Mouse (Mus musculus) mesoderm, embryonic 11.5 days (tissue): ENCODE measurements around the gene Dnph1.

Source experiments
- DNase-seq: peaks from one replicate; pipeline ENCODE4 v3.0.0-alpha.2; 2012; ENCODE audit warnings: low read depth, low spot score

Dnph1 gene

DNA sequence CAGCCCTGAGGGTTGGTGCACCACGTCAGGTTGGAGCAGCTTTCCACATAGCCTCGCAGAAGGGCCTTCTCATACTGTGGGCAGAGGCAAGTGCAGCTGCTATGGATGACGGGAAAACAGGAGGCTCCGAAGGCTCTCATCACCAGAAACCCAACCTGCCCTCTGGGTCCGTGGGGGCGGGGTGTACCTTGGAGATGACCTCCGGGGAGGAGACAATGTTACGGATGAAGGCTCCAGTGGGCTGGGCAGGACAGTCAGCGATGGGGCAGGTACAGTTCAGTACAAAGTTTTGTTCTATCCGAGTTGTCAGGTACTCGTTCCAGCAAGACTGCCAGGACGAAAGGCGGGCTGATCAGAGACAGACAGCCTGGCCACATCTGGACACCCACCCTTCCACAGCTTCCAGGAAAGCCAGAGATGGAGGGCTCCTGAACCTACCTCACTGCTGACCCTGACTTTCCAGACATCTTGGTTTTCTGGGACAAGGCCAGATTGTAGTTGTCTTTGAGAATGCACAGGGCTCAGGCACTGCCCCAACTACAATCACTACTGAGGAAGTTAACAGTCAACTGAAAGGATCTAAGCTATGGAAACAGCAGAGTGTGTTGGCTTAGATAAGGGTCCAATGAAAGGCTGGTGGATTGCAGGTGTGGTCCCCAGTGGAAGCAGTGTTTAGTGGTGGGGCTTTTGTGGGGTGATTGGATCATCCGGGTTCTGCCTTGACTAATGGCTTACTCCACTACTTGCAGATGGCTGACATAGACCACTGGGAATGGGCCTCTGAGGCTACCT is 7.5 kb downstream of the Dnph1 start:
- DNase-seq = no peak

- DNase-seq = no peak
These were observed 9.1 kb downstream of the Dnph1 start for GRCm38 (mm10) chr17:46505617-46506016.

- DNase-seq = peak; percentile 59
These were observed 14.7 kb downstream of the Dnph1 start for GRCm38 (mm10) chr17:46511059-46511710.

DNA sequence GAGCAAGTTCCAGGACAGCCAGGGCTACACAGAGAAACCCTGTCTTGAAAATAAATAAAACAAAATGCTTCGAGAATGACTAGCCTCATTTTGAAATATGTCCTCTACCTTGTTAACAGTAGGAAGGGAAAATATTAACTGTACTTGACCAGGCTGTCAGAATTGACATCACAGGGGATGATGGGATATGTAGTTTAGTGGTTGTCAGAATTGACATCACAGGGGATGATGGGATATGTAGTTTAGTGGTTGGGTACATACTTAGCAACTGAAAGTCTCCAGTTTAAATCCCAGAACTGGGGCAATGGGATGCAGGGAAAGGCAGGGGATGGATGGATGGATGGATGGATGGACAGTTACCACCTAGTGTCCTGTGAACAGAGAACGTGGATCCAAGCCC is 16.8 kb downstream of the Dnph1 start:
- DNase-seq = no peak

DNA sequence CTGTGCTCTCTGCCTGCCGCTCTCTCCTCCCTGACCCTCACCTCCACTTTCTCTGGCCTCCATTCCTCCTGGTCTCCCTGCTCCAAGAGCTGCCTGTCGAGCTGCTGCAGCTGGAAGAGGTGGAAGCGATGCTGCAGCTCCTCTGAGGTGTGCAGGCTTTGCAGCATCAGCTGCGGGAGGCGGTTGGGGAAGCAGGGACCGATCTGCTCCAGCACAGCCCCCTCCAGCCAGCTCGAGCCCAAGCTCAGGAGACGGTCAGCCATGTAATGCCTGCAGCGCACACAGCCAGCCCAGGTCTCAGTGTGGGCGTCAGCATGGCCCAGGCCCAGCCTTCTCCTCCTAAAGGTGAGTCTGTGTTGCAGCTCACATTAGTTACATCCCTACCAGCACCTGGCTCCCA is 23.5 kb downstream of the Dnph1 start:
- no peak for DNase-seq

GRCm38 (mm10) chr17:46520385-46520979 is 24.0 kb downstream of the Dnph1 start:
- no peak for DNase-seq

DNA sequence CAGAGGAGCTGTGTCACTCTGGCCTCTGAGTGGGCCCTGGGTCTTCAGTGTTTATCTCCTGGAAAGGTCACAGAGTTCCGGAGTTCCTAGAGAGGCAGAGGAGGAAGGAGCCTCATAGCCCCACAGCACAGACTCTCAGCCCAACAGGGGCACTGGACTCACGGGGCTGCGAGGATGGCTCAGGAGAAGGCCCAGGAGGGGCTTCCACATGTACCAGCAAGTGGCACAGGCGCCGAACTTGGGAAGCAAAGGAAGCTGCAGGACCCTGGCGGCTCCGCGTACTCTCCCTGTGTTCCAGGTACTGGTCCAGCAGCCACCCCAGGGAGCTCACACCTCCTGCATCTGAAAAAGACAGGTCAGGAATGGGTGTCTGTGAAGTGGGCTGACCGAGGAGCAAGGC is 24.7 kb downstream of the Dnph1 start:
- DNase-seq = no peak

DNA sequence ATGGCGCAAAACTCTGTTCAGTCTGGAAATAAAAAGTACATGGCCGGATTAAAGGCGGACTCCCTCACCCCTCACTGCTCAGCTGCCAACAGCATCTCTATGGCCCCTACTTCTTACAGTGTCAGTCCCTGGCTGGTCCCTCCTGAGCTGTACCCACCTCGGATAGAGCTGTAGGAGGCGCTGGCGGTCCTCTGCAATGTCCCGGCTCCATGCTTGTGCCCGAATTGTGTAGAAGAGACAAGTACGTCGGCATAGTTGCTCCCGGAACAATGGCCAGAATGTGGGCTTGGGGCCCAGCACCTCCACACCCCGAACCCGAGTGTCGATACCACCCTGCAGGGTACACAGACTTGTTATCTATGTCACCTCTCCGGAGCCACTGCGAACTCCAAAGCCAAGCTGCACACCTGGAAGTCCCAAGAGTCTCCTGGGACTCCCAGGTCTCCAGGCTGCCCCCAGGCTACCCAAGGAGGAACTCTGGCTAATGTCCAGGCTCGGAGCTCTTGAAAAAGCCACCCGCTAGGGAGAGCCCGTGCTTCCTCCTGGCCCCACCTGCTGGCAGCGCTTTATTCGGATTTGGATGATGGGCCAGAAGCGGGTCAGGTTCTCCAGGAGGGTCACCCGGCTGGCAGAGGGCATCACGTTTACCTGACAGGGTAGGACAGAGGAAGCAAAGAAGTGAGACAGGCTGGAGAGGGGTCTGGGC is 25.6 kb downstream of the Dnph1 start:
- no peak for DNase-seq

- DNase-seq = no peak
These were observed 28.6 kb downstream of the Dnph1 start for GRCm38 (mm10) chr17:46525065-46525464.

DNA sequence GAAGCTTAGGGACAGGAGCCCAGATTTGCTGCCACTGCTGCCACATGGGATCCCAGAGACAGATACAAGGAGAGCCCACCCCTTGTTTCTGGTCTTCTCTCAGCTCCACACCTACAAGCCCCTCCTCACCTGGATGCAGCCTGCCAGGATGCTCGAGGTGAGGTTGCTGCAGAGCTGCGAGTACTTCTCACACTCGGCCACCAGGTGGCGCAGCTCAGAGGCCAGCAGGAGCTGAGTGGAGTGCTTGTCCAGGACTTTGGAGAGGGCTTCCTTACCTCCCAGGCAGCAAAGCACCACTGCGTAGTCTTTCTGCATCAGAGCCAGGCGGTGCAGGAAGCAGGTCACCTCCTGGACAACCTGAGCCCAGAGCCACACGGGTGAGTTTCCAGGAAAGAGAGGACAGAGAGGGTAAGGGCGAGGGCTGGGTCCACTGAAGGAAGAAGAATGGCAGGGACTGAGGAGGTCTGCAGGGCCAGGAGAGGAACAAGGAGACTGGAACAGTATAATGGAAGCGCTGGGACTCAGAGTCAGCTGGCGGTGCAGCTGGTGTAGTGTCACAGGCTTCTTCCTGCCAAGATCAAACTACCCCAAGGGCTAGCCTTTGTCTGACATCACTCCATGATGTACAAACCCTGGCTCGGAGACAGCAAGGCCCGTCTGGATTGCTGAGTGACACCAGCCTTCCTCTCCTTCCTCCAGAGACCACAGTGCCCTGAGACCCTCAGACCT is 29.2 kb downstream of the Dnph1 start:
- DNase-seq = peak; percentile 82

DNA sequence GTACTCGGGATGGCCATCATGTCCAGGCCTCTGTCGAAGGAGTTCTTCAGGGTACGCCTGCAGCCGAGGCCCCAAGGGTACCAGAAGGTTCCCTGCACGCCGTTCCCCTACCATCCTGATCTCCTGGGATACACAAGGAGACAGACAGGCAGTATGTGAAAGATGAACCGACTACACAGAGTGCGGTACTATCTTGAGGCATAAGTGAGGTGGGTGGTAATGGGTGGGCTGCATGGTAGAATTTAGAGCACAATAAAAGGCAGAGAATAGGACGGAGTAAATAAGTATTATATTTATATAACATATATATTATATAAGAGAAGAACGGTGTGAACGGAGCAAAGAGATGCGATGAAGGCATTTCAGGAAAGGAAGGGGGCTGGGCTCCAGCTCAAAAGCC is 47.1 kb downstream of the Dnph1 start:
- no peak for DNase-seq

GRCm38 (mm10) chr17:46545813-46546564 is 49.5 kb downstream of the Dnph1 start, which contains the start of gene Cul9:
Gene Cul9, minus strand, starts transcription at chr17:46546388.
- peak; percentile 63 for DNase-seq

GRCm38 (mm10) chr17:46546591-46546990 is 50.1 kb downstream of the Dnph1 start:
- no peak for DNase-seq

- DNase-seq = no peak
These were observed 50.5 kb downstream of the Dnph1 start for GRCm38 (mm10) chr17:46546995-46547394.

GRCm38 (mm10) chr17:46547923-46548322 is 51.4 kb downstream of the Dnph1 start:
- DNase-seq = no peak

DNA sequence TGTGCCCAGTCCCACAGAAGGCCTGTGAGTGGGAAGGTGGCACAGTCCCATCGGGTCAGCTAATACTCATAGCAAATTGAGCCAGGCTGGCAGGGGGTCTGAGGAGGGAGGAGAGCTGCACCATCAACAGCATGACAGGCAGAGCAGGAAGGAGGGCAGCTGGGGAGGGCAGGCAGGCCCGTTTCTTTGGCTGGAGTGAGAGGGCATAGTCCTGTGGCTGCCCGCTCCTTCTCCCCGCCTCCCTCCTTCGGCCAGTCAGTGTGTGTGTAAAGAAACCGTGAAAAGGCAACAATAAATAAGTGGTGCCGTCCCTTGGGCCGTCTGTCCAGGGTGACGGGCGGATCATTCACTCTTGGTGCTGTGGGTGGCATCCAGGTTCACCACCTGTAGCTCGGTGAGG is 52.2 kb downstream of the Dnph1 start:
- DNase-seq = no peak

DNA sequence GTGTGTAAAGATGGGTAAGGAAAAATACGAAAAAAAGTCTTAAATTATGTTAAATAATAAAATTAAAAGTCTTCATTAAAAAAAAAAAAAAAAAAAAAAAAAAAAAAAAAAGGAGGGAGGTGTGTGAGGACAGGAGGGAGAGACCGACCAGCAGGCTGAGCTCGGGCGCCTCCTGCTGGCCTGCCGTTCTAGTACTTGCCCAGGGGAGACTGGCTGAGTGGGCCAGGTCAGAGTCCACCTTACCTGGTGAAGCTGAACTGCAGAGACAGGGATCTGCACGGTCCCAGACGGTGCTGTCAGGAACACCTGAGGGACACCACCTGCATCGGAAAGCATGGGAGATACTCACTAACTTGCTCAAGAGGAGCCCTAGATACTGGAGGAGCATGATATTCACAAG is 52.7 kb downstream of the Dnph1 start:
- DNase-seq = no peak
